Comparison of ENCODE assay signal across 8 mouse cellular contexts in genomic region chr16:92115611-92116421, GRCm38 (mm10). TPM values are rescaled to one million over a fixed set of nuclear protein-coding genes. Genes with fewer than 3 reads are reported as not detected.
DNase-seq lines count a peak whose midpoint lies in the region; ATAC-seq lines count a peak whose summit lies in the region.

No protein-coding gene starts in this region.

- H3K27me3 ChIP-seq in embryonic facial prominence, embryonic 11.5 days (ENCODE audit: control insufficient read depth, insufficient read depth, low read length): no peaks in the 10 kb centered on the region
- H3K27me3 ChIP-seq in hindbrain, embryonic 16.5 days (replicated peaks; ENCODE audit: control insufficient read depth, insufficient read depth, low read length): no peaks in the 10 kb centered on the region
- H3K27me3 ChIP-seq in liver, embryonic 13.5 days: no peaks in the 10 kb centered on the region
- no peaks in the 10 kb centered on the region for H3K27me3 ChIP-seq in stomach, embryonic 14.5 days (ENCODE audit: control insufficient read depth, insufficient read depth, low read length)

- no peaks in the 10 kb centered on the region; the same call in 1 of the 2 replicates for H3K4me1 ChIP-seq in embryonic facial prominence, embryonic 11.5 days (ENCODE audit: control insufficient read depth, insufficient read depth, low read length)
- H3K4me1 ChIP-seq in hindbrain, embryonic 16.5 days (ENCODE audit: control insufficient read depth, insufficient read depth, low read depth, low read length): peaks cover 31% of the 10 kb centered on the region
- H3K4me1 ChIP-seq in liver, embryonic 13.5 days (replicated peaks): peaks cover 6% of the 10 kb centered on the region
- peaks cover 3% of the 10 kb centered on the region; the same call in 1 of the 2 replicates for H3K4me1 ChIP-seq in stomach, embryonic 14.5 days (ENCODE audit: control insufficient read depth, insufficient read depth, low read length)

- WGBS in embryonic facial prominence, embryonic 11.5 days: 40% methylated on average over 20 of the region's 20 CpGs
- 10% methylated on average over 17 of the region's 20 CpGs for WGBS in hindbrain, embryonic 16.5 days
- WGBS in liver, embryonic 13.5 days (ENCODE audit: insufficient replicate concordance): 48% methylated on average over 17 of the region's 20 CpGs
- WGBS in stomach, embryonic 14.5 days: 27% methylated on average over 20 of the region's 20 CpGs

- peak; percentile 56 to 74 for DNase-seq in layer of hippocampus, adult 18-20 months (ENCODE audit: low spot score in 2 of 2)
- no peak for DNase-seq in layer of hippocampus, adult 9-10 months (ENCODE audit: low spot score)
- peak; percentile 88 for DNase-seq in brain, adult 2 months (ENCODE audit: low read depth, low spot score)
- DNase-seq in embryonic facial prominence, embryonic 11.5 days (ENCODE audit: low spot score): peak; percentile 62
- DNase-seq in liver, embryonic 13.5 days: peak; percentile 38
- DNase-seq in thymus, postnatal 10 days (ENCODE audit: low spot score in 2 of 2): no peak

- peak overlapping the region; percentile 34; the same call in 1 of the 2 replicates for H3K9ac ChIP-seq in embryonic facial prominence, embryonic 11.5 days (replicated peaks; ENCODE audit: low read length)
- peak overlapping the region; percentile 24; the same call in 1 of the 2 replicates for H3K9ac ChIP-seq in hindbrain, embryonic 16.5 days (ENCODE audit: low read depth, low read length)
- H3K9ac ChIP-seq in liver, embryonic 13.5 days: no peak overlapping the region
- no peak overlapping the region for H3K9ac ChIP-seq in stomach, embryonic 14.5 days (replicated peaks; ENCODE audit: low read depth, low read length)

- no peak overlapping the region for H3K4me3 ChIP-seq in embryonic facial prominence, embryonic 11.5 days (ENCODE audit: low read depth, low read length)
- H3K4me3 ChIP-seq in hindbrain, embryonic 16.5 days (ENCODE audit: low read length): no peak overlapping the region
- no peak overlapping the region for H3K4me3 ChIP-seq in liver, embryonic 13.5 days (replicated peaks)
- no peak overlapping the region for H3K4me3 ChIP-seq in stomach, embryonic 14.5 days (ENCODE audit: low read depth, low read length)

- H3K9me3 ChIP-seq in embryonic facial prominence, embryonic 11.5 days (replicated peaks; ENCODE audit: control insufficient read depth, low read length): no peaks in the 10 kb centered on the region
- H3K9me3 ChIP-seq in hindbrain, embryonic 16.5 days (ENCODE audit: control insufficient read depth, low read length): no peaks in the 10 kb centered on the region
- H3K9me3 ChIP-seq in liver, embryonic 13.5 days (replicated peaks): no peaks in the 10 kb centered on the region
- H3K9me3 ChIP-seq in stomach, embryonic 14.5 days (ENCODE audit: control insufficient read depth, low read depth, low read length): no peaks in the 10 kb centered on the region

- no peaks in the 10 kb centered on the region for H3K36me3 ChIP-seq in embryonic facial prominence, embryonic 11.5 days (replicated peaks; ENCODE audit: control insufficient read depth, insufficient read depth, low read depth, low read length)
- H3K36me3 ChIP-seq in hindbrain, embryonic 16.5 days (ENCODE audit: control insufficient read depth, insufficient read depth, low read length): peaks cover 7% of the 10 kb centered on the region; the same call in 1 of the 2 replicates
- peaks cover 13% of the 10 kb centered on the region for H3K36me3 ChIP-seq in liver, embryonic 13.5 days
- H3K36me3 ChIP-seq in stomach, embryonic 14.5 days (ENCODE audit: control insufficient read depth, insufficient read depth, low read length): no peaks in the 10 kb centered on the region

- peak; percentile 31; the same call in 1 of the 2 replicates for ATAC-seq in embryonic facial prominence, embryonic 11.5 days (replicated peaks; ENCODE audit: insufficient number of reproducible peaks, low FRiP score, low TSS enrichment, low read depth)
- peak; percentile 60 for ATAC-seq in hindbrain, embryonic 16.5 days
- ATAC-seq in liver, embryonic 13.5 days (ENCODE audit: low read depth): peak; percentile 64
- peak; percentile 50; the same call in 1 of the 2 replicates for ATAC-seq in stomach, embryonic 14.5 days (ENCODE audit: insufficient number of reproducible peaks, insufficient read depth, low FRiP score, low read depth)

- H3K4me2 ChIP-seq in embryonic facial prominence, embryonic 11.5 days (ENCODE audit: low read depth, low read length): peak overlapping the region; percentile 16; the same call in 1 of the 2 replicates
- peak overlapping the region; percentile 32 for H3K4me2 ChIP-seq in hindbrain, embryonic 16.5 days (ENCODE audit: low read length)
- no peak overlapping the region for H3K4me2 ChIP-seq in liver, embryonic 13.5 days
- no peak overlapping the region for H3K4me2 ChIP-seq in stomach, embryonic 14.5 days (replicated peaks; ENCODE audit: low read depth, low read length)

- H3K27ac ChIP-seq in embryonic facial prominence, embryonic 11.5 days (replicated peaks; ENCODE audit: low read depth, low read length): no peak overlapping the region
- peak overlapping the region; percentile 71 for H3K27ac ChIP-seq in hindbrain, embryonic 16.5 days (ENCODE audit: low read depth, low read length)
- no peak overlapping the region for H3K27ac ChIP-seq in liver, embryonic 13.5 days
- H3K27ac ChIP-seq in stomach, embryonic 14.5 days (ENCODE audit: low read length): no peak overlapping the region

RNA-seq across cellular contexts. Expression of gene Slc5a3, which starts 57.7 kb away (rescaled TPM):
- 10 to 100 TPM; 44.7 to 45.6 TPM for total RNA-seq in layer of hippocampus, adult 18-20 months (2021)
- 12.4 and 12.6 TPM in 2 replicates for polyA plus RNA-seq in embryonic facial prominence, embryonic 11.5 days (2014; fragmentation: Nextera tagmentation; extraction: Ambion mirVana)
- polyA plus RNA-seq in hindbrain, embryonic 16.5 days (2015; fragmentation: Nextera tagmentation; extraction: Ambion mirVana): 14.4 and 18.2 TPM in 2 replicates
- 0.96 and 1.3 TPM in 2 replicates for polyA plus RNA-seq in liver, embryonic 13.5 days (2015; fragmentation: Nextera tagmentation; extraction: Ambion mirVana)
- 8.5 and 9.8 TPM in 2 replicates for polyA plus RNA-seq in stomach, embryonic 14.5 days (2014; fragmentation: Nextera tagmentation; extraction: Ambion mirVana)

RNA-seq across cellular contexts. Expression of gene Gm49711, which starts 57.7 kb away (rescaled TPM):
- total RNA-seq in layer of hippocampus, adult 18-20 months (2021): not detected
- polyA plus RNA-seq in embryonic facial prominence, embryonic 11.5 days (2014; fragmentation: Nextera tagmentation; extraction: Ambion mirVana): 0.20 and 0.45 TPM in 2 replicates
- polyA plus RNA-seq in hindbrain, embryonic 16.5 days (2015; fragmentation: Nextera tagmentation; extraction: Ambion mirVana): 0.38 and 0.42 TPM in 2 replicates
- not detected in 2 replicates for polyA plus RNA-seq in liver, embryonic 13.5 days (2015; fragmentation: Nextera tagmentation; extraction: Ambion mirVana)
- polyA plus RNA-seq in stomach, embryonic 14.5 days (2014; fragmentation: Nextera tagmentation; extraction: Ambion mirVana): not detected in 2 replicates

RNA-seq across cellular contexts. Expression of gene Mrps6, which starts 57.7 kb away (rescaled TPM):
- 10 to 100 TPM; 53.1 to 58.0 TPM for total RNA-seq in layer of hippocampus, adult 18-20 months (2021)
- 125 and 127 TPM in 2 replicates for polyA plus RNA-seq in embryonic facial prominence, embryonic 11.5 days (2014; fragmentation: Nextera tagmentation; extraction: Ambion mirVana)
- 194 and 196 TPM in 2 replicates for polyA plus RNA-seq in hindbrain, embryonic 16.5 days (2015; fragmentation: Nextera tagmentation; extraction: Ambion mirVana)
- polyA plus RNA-seq in liver, embryonic 13.5 days (2015; fragmentation: Nextera tagmentation; extraction: Ambion mirVana): 43.7 and 47.8 TPM in 2 replicates
- 95.4 and 96.8 TPM in 2 replicates for polyA plus RNA-seq in stomach, embryonic 14.5 days (2014; fragmentation: Nextera tagmentation; extraction: Ambion mirVana)

Comparison
In these comparisons a context has a peak if more than half of its experiments do, and no peak if none do; other contexts are left out.
1. DNase-seq: peak in layer of hippocampus, adult 18-20 months (2 of 2), brain, adult 2 months (single experiment), embryonic facial prominence, embryonic 11.5 days (single experiment) and liver, embryonic 13.5 days (single experiment); none in layer of hippocampus, adult 9-10 months (single experiment) and thymus, postnatal 10 days (0 of 2).
2. H3K4me2 ChIP-seq: peak in embryonic facial prominence, embryonic 11.5 days (single experiment) and hindbrain, embryonic 16.5 days (single experiment); none in liver, embryonic 13.5 days (single experiment) and stomach, embryonic 14.5 days (single experiment).
3. H3K9ac ChIP-seq: peak in embryonic facial prominence, embryonic 11.5 days (single experiment) and hindbrain, embryonic 16.5 days (single experiment); none in liver, embryonic 13.5 days (single experiment) and stomach, embryonic 14.5 days (single experiment).
4. Peak in every context shown above with its lines, with median percentiles within 50 percentile points of each other: ATAC-seq.